In the genomic region with DNA sequence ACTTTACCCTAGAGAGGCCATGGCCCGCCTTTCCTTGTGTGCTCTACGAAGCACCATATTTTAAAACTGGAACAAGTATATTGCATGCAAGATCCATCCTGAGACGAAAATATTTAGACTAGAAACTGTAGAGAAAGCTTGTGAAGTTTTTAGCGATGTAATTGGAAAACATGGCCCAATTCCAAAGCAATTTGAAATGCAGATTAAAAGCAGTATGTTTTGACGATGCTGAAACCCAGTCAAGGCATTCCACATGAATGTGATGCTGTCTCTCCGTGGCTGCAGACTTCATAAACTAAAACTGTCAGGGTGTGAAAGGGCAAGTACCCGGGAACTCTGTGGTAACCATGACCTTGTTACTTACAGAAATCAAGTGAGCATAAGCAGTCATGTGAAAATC, we compare ENCODE assay signal across 30 mouse cellular contexts.
DNase-seq lines count a peak whose midpoint lies in the region; ATAC-seq lines count a peak whose summit lies in the region.
"Had no signal": no experiment of that assay in that cellular context is flagged by ENCODE, and none has a peak within 500 bp of the region (broad histone marks: within the 10 kb centered on the region; RNA-seq: fewer than 3 reads in every experiment).

No protein-coding gene starts in this region.

- DNase-seq in embryonic facial prominence, embryonic 10.5 days (ENCODE audit: low spot score), result no peak
- no peak for DNase-seq in frontal cortex, postnatal 25 days (ENCODE audit: low spot score in 2 of 2)
- DNase-seq in brain, embryonic 18.5 days (ENCODE audit: low read depth, low spot score), result peak; percentile 50
- DNase-seq in telencephalon, adult 2 months (ENCODE audit: low read depth, low spot score), result peak; percentile 34
- DNase-seq: adrenal gland, adult 2 months; cerebellum, adult 18-20 months; cerebellum, postnatal 10 days; gastrocnemius, postnatal 10 days; heart, postnatal 36 days; kidney, postnatal 25 days; lung, postnatal 36 days; right cerebral cortex, postnatal 14 days; thymus, postnatal 14 days had no signal

- H3K4me1 ChIP-seq in embryonic facial prominence, embryonic 13.5 days, result peaks cover 8% of the 10 kb centered on the region; the same call in 1 of the 2 replicates
- H3K4me1 ChIP-seq in embryonic facial prominence, embryonic 10.5 days, result no peaks in the 10 kb centered on the region
- no peaks in the 10 kb centered on the region for H3K4me1 ChIP-seq in hindbrain, embryonic 12.5 days
- H3K4me1 ChIP-seq: kidney, embryonic 15.5 days; liver, embryonic 15.5 days; lung, embryonic 15.5 days; neural tube, embryonic 12.5 days; stomach, embryonic 15.5 days had no signal

- no peak for ATAC-seq in embryonic facial prominence, embryonic 13.5 days (ENCODE audit: insufficient number of reproducible peaks, insufficient read depth, low FRiP score, low TSS enrichment, low read depth)
- ATAC-seq in frontal cortex, adult (ENCODE audit: low TSS enrichment), result peak; percentile 47; the same call in 1 of the 2 replicates
- no peak for ATAC-seq in hindbrain, embryonic 12.5 days (ENCODE audit: low FRiP score)
- ATAC-seq: activated CD4-positive, CD25-positive, alpha-beta regulatory T cell, adult 4 months; intestine, postnatal 0 days; midbrain, embryonic 16.5 days had no signal

- H3K27ac ChIP-seq in embryonic facial prominence, embryonic 13.5 days, result no peak overlapping the region
- no peak overlapping the region for H3K27ac ChIP-seq in embryonic facial prominence, embryonic 10.5 days (replicated peaks)
- H3K27ac ChIP-seq in hindbrain, embryonic 12.5 days, result no peak overlapping the region
- H3K27ac ChIP-seq: hindbrain, embryonic 14.5 days; kidney, embryonic 15.5 days; left cerebral cortex, adult 2 months; limb, embryonic 12.5 days; liver, embryonic 15.5 days; lung, embryonic 15.5 days; neural tube, embryonic 12.5 days; stomach, embryonic 15.5 days had no signal

- H3K36me3 ChIP-seq in embryonic facial prominence, embryonic 13.5 days, result no peaks in the 10 kb centered on the region
- no peaks in the 10 kb centered on the region for H3K36me3 ChIP-seq in embryonic facial prominence, embryonic 10.5 days (replicated peaks)
- no peaks in the 10 kb centered on the region for H3K36me3 ChIP-seq in hindbrain, embryonic 12.5 days
- H3K36me3 ChIP-seq: kidney, embryonic 15.5 days; limb, embryonic 12.5 days; liver, embryonic 15.5 days; lung, embryonic 15.5 days; neural tube, embryonic 12.5 days; stomach, embryonic 15.5 days had no signal

- WGBS in embryonic facial prominence, embryonic 13.5 days, result 46% methylated on average over 7 of the region's 7 CpGs
- 80% methylated on average over 7 of the region's 7 CpGs for WGBS in embryonic facial prominence, embryonic 10.5 days
- WGBS in hindbrain, embryonic 12.5 days, result 75% methylated on average over 7 of the region's 7 CpGs

- no peak overlapping the region for H3K9ac ChIP-seq in embryonic facial prominence, embryonic 13.5 days
- H3K9ac ChIP-seq in hindbrain, embryonic 12.5 days, result no peak overlapping the region
- H3K9ac ChIP-seq: hindbrain, embryonic 14.5 days; kidney, embryonic 15.5 days; limb, embryonic 12.5 days; liver, embryonic 15.5 days; lung, embryonic 15.5 days; neural tube, embryonic 12.5 days; stomach, embryonic 15.5 days had no signal

- H3K4me2 ChIP-seq in embryonic facial prominence, embryonic 13.5 days, result peak overlapping the region; percentile 24; the same call in 1 of the 2 replicates
- H3K4me2 ChIP-seq in hindbrain, embryonic 12.5 days (replicated peaks), result no peak overlapping the region
- H3K4me2 ChIP-seq: heart, embryonic 11.5 days; hindbrain, embryonic 14.5 days; kidney, embryonic 15.5 days; limb, embryonic 12.5 days; liver, embryonic 15.5 days; lung, embryonic 15.5 days; midbrain, embryonic 11.5 days; neural tube, embryonic 12.5 days; stomach, embryonic 15.5 days had no signal

- no peaks in the 10 kb centered on the region for H3K9me3 ChIP-seq in embryonic facial prominence, embryonic 13.5 days
- no peaks in the 10 kb centered on the region for H3K9me3 ChIP-seq in embryonic facial prominence, embryonic 10.5 days
- H3K9me3 ChIP-seq in hindbrain, embryonic 12.5 days (replicated peaks), result no peaks in the 10 kb centered on the region
- H3K9me3 ChIP-seq: kidney, embryonic 15.5 days; limb, embryonic 12.5 days; liver, embryonic 15.5 days; lung, embryonic 15.5 days; neural tube, embryonic 12.5 days; stomach, embryonic 15.5 days had no signal

- no peaks in the 10 kb centered on the region for H3K27me3 ChIP-seq in embryonic facial prominence, embryonic 13.5 days
- H3K27me3 ChIP-seq in embryonic facial prominence, embryonic 10.5 days (replicated peaks; ENCODE audit: low read depth, poor library complexity, severe bottlenecking), result no peaks in the 10 kb centered on the region
- H3K27me3 ChIP-seq in hindbrain, embryonic 12.5 days, result no peaks in the 10 kb centered on the region
- H3K27me3 ChIP-seq: CH12.LX; kidney, embryonic 15.5 days; limb, embryonic 12.5 days; liver, embryonic 15.5 days; lung, embryonic 15.5 days; neural tube, embryonic 12.5 days; stomach, embryonic 15.5 days had no signal

- no peak overlapping the region for H3K4me3 ChIP-seq in embryonic facial prominence, embryonic 13.5 days
- H3K4me3 ChIP-seq in embryonic facial prominence, embryonic 10.5 days, result no peak overlapping the region
- H3K4me3 ChIP-seq in hindbrain, embryonic 12.5 days, result no peak overlapping the region
- H3K4me3 ChIP-seq: kidney, embryonic 15.5 days; left cerebral cortex, adult 2 months; limb, embryonic 12.5 days; liver, embryonic 15.5 days; lung, embryonic 15.5 days; neural tube, embryonic 12.5 days; stomach, embryonic 15.5 days had no signal

Comparison
In these comparisons a context has a peak if more than half of its experiments do, and no peak if none do; other contexts are left out.
1. DNase-seq: peak in brain, embryonic 18.5 days (single experiment) and telencephalon, adult 2 months (single experiment); none in embryonic facial prominence, embryonic 10.5 days (single experiment) and frontal cortex, postnatal 25 days (0 of 2).